Mouse (Mus musculus): ENCODE measurements around the gene Edil3. TPM values are rescaled to one million over a fixed set of nuclear protein-coding genes. Genes with fewer than 3 reads are reported as not detected.

The Edil3 gene
- polyA plus RNA-seq (2016; fragmentation: Nextera tagmentation; extraction: Ambion mirVana), result 7.6 and 9.9 TPM in 2 replicates

GRCm38 (mm10) chr13:88821440-88822331 is at the start of gene Edil3:
TSS of gene Edil3 (plus strand) at chr13:88821472.
- no peaks in the 10 kb centered on the region for H3K9me3 ChIP-seq
- peak; percentile 89 for ATAC-seq (ENCODE audit: insufficient number of reproducible peaks, insufficient read depth, low FRiP score, low TSS enrichment, low read depth)
- H3K27me3 ChIP-seq, result peaks cover 19% of the 10 kb centered on the region
- under 1% methylated on average over 57 of the region's 60 CpGs for WGBS
- peak within 1 kb of the TSS; percentile 68 for H3K4me3 ChIP-seq (replicated peaks)
- no peaks in the 10 kb centered on the region for H3K36me3 ChIP-seq
- peak within 1 kb of the TSS; percentile 95 for H3K4me2 ChIP-seq
- 0 out of 2 replicates have a peak within 1 kb of the TSS, but pooled peaks have one; percentile 1 for H3K27ac ChIP-seq
- H3K4me1 ChIP-seq (replicated peaks), result peaks cover 5% of the 10 kb centered on the region; the same call in 1 of the 2 replicates
- peak within 1 kb of the TSS; percentile 76 for H3K9ac ChIP-seq (replicated peaks)

DNA sequence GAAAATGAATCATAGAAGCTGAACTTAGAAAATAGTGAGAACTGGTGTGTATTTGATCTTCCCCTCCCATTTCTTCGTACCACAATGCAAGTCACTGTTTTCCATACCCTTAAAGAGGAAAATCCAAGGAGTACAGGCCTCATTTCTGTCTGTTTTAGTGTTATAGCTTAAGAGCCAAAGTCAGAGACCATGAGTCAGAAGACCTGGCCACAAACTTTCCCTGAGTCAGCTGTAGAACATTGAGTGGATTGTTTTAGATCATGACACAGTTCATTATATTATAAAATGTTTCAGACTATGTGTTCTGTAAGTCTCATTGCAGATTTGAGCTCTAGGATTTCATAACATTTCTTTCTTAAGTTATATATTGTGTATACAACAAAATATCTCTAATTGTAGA is 22.1 kb upstream of the Edil3 start:
- Histone ChIP-seq H3K9ac (replicated peaks) (no peak overlapping the region), H3K4me3 (replicated peaks) (no peak overlapping the region), H3K9me3 (no peaks in the 10 kb centered on the region), H3K4me1 (replicated peaks) (no peaks in the 10 kb centered on the region), H3K36me3 (no peaks in the 10 kb centered on the region), H3K4me2 (no peak overlapping the region), H3K27me3 (no peaks in the 10 kb centered on the region), H3K27ac (no peak overlapping the region)
- WGBS, result 77% methylated on average over 1 of the region's 1 CpGs
- no peak for ATAC-seq (ENCODE audit: insufficient number of reproducible peaks, insufficient read depth, low FRiP score, low TSS enrichment, low read depth)

DNA sequence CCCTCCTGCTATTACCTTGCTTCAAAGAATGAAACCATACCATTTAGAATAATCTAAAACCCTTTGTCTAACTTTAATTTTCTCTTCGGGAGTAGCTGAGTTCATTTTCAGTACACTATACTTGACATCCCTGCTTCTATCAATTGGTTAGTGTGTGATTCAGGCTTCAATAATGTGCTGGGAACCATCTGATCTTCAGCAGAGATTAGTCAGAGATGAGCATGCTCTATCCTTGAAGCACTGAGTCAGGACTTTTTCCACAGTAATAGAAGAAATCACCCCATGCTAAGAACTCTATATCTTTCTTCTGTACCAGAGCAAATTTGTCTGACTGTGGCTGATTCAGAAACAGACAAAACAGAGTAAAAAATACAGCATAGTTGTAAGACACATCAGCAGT is 20.3 kb upstream of the Edil3 start:
- Histone ChIP-seq H3K9me3 (no peaks in the 10 kb centered on the region), H3K9ac (replicated peaks) (no peak overlapping the region), H3K4me2 (no peak overlapping the region), H3K4me1 (replicated peaks) (no peaks in the 10 kb centered on the region), H3K27ac (no peak overlapping the region), H3K4me3 (replicated peaks) (no peak overlapping the region), H3K27me3 (no peaks in the 10 kb centered on the region), H3K36me3 (no peaks in the 10 kb centered on the region)
- WGBS, result 87% methylated on average over 1 of the region's 1 CpGs
- no peak for ATAC-seq (ENCODE audit: insufficient number of reproducible peaks, insufficient read depth, low FRiP score, low TSS enrichment, low read depth)

DNA sequence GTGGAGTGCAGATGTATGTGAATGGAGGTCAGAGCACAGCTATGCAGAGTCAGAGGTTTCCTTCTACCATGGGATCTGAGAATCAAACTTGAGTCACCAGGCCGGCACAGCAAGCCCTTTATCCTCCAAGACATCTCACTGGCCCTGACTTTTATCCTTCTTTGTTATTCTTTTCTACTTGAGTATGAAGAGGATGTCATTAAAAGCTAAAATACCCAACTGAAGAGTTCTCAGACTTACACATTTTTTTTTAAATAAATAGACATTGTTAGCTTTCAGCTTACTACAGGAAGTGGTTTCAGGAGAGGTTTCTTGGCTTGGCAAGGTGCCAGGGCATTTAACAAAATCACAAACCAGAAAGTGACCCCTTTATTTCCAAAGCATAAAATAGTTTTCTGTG is 15.4 kb upstream of the Edil3 start:
- WGBS, result 64% methylated on average over 1 of the region's 1 CpGs

GRCm38 (mm10) chr13:88806269-88806668 is 15.0 kb upstream of the Edil3 start:
- 91% methylated on average over 3 of the region's 3 CpGs for WGBS
- Histone ChIP-seq H3K27me3 (no peaks in the 10 kb centered on the region), H3K4me2 (no peak overlapping the region), H3K27ac (no peak overlapping the region), H3K4me3 (replicated peaks) (no peak overlapping the region), H3K4me1 (replicated peaks) (no peaks in the 10 kb centered on the region), H3K9ac (replicated peaks) (no peak overlapping the region), H3K9me3 (no peaks in the 10 kb centered on the region), H3K36me3 (no peaks in the 10 kb centered on the region)
- ATAC-seq (ENCODE audit: insufficient number of reproducible peaks, insufficient read depth, low FRiP score, low TSS enrichment, low read depth), result no peak

More for the DNA sequence above, 15.4 kb upstream of the Edil3 start:
- no peaks in the 10 kb centered on the region for H3K36me3 ChIP-seq
- H3K27me3 ChIP-seq, result no peaks in the 10 kb centered on the region
- H3K9me3 ChIP-seq, result no peaks in the 10 kb centered on the region
- H3K4me1 ChIP-seq (replicated peaks), result no peaks in the 10 kb centered on the region
- peak overlapping the region; percentile 66; the same call in 1 of the 2 replicates for H3K27ac ChIP-seq
- no peak overlapping the region for H3K4me2 ChIP-seq
- H3K4me3 ChIP-seq (replicated peaks), result no peak overlapping the region
- ATAC-seq (ENCODE audit: insufficient number of reproducible peaks, insufficient read depth, low FRiP score, low TSS enrichment, low read depth), result no peak
- H3K9ac ChIP-seq (replicated peaks), result no peak overlapping the region

DNA sequence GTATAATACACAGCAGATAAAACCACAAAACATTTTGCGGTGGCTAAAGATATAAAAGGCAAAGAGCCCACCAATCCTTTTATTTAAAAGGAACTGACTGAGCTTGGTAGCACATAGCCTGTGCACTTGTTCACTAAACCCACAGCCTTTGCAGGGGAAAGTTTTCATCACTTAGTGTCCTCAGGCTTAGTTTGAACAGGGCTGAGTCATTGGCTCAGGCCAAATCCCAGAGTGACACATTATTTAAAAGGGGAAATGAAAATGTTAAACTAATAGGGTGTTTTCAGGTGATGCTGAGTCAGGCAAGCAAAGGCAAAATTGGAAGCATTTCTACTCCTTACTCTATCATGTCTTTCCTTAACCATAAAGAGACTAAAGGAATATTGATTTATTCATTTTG is 11.2 kb upstream of the Edil3 start:
- 95% methylated on average over 1 of the region's 1 CpGs for WGBS
- no peak for ATAC-seq (ENCODE audit: insufficient number of reproducible peaks, insufficient read depth, low FRiP score, low TSS enrichment, low read depth)
- Histone ChIP-seq H3K27ac (no peak overlapping the region), H3K9me3 (no peaks in the 10 kb centered on the region), H3K4me2 (no peak overlapping the region), H3K36me3 (no peaks in the 10 kb centered on the region), H3K4me1 (replicated peaks) (no peaks in the 10 kb centered on the region), H3K9ac (replicated peaks) (no peak overlapping the region), H3K4me3 (replicated peaks) (no peak overlapping the region), H3K27me3 (no peaks in the 10 kb centered on the region)

- H3K36me3 ChIP-seq, result no peaks in the 10 kb centered on the region
- H3K9me3 ChIP-seq, result no peaks in the 10 kb centered on the region
- peak overlapping the region; percentile 68 for H3K4me3 ChIP-seq (replicated peaks)
- 0 out of 2 replicates have a peak overlapping the region, but pooled peaks have one; percentile 1 for H3K27ac ChIP-seq
- peaks cover 19% of the 10 kb centered on the region for H3K27me3 ChIP-seq
- no peak for ATAC-seq (ENCODE audit: insufficient number of reproducible peaks, insufficient read depth, low FRiP score, low TSS enrichment, low read depth)
- H3K4me1 ChIP-seq (replicated peaks), result peaks cover 5% of the 10 kb centered on the region; the same call in 1 of the 2 replicates
- peak overlapping the region; percentile 76 for H3K9ac ChIP-seq (replicated peaks)
- 16% methylated on average over 5 of the region's 5 CpGs for WGBS
- H3K4me2 ChIP-seq, result peak overlapping the region; percentile 95
These were observed 475 bp upstream of the Edil3 start for GRCm38 (mm10) chr13:88820686-88821308.

GRCm38 (mm10) chr13:88822332-88822895 is 1.1 kb downstream of the Edil3 start:
- 9% methylated on average over 10 of the region's 10 CpGs for WGBS
- peak overlapping the region; percentile 68 for H3K4me3 ChIP-seq (replicated peaks)
- H3K4me1 ChIP-seq (replicated peaks), result peaks cover 5% of the 10 kb centered on the region; the same call in 1 of the 2 replicates
- H3K4me2 ChIP-seq, result peak overlapping the region; percentile 95
- no peak overlapping the region for H3K27ac ChIP-seq
- H3K27me3 ChIP-seq, result peaks cover 19% of the 10 kb centered on the region
- H3K9me3 ChIP-seq, result no peaks in the 10 kb centered on the region
- no peak for ATAC-seq (ENCODE audit: insufficient number of reproducible peaks, insufficient read depth, low FRiP score, low TSS enrichment, low read depth)
- peak overlapping the region; percentile 76 for H3K9ac ChIP-seq (replicated peaks)
- no peaks in the 10 kb centered on the region for H3K36me3 ChIP-seq

DNA sequence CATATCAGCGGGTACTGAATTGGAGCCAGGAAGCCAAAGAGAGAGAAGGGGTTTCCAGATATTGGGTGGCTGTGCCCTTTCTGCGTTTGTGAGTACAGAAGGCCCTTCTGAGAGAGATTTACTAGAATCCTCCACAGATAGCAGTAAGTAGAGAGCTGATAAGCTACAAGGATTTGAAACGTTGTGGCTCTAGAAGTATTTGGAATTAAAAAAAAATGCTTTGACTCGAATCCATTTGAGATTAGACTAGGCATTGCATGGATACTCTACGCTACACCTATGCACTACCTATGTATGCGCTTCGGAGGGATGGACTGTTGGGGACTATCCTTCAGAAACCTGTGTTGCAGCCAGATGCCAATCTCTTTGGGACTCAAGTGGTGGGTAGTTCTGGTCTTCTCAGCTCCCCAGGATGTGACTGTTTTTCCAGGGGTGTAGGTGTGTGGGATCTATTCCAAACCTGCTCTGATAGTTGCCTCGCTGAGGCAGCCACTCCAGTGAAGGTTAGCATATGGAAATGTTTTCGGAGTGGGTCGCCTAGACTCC is 1.8 kb downstream of the Edil3 start:
- Histone ChIP-seq H3K9ac (replicated peaks) (no peak overlapping the region), H3K4me1 (replicated peaks) (peaks cover 5% of the 10 kb centered on the region; the same call in 1 of the 2 replicates), H3K4me2 (peak overlapping the region; percentile 95), H3K27ac (no peak overlapping the region), H3K4me3 (replicated peaks) (peak overlapping the region; percentile 68), H3K27me3 (peaks cover 19% of the 10 kb centered on the region), H3K36me3 (no peaks in the 10 kb centered on the region), H3K9me3 (no peaks in the 10 kb centered on the region)
- 13% methylated on average over 10 of the region's 10 CpGs for WGBS
- 0 out of 2 replicates have a peak, but pooled peaks have one; percentile 23 for ATAC-seq (ENCODE audit: insufficient number of reproducible peaks, insufficient read depth, low FRiP score, low TSS enrichment, low read depth)

DNA sequence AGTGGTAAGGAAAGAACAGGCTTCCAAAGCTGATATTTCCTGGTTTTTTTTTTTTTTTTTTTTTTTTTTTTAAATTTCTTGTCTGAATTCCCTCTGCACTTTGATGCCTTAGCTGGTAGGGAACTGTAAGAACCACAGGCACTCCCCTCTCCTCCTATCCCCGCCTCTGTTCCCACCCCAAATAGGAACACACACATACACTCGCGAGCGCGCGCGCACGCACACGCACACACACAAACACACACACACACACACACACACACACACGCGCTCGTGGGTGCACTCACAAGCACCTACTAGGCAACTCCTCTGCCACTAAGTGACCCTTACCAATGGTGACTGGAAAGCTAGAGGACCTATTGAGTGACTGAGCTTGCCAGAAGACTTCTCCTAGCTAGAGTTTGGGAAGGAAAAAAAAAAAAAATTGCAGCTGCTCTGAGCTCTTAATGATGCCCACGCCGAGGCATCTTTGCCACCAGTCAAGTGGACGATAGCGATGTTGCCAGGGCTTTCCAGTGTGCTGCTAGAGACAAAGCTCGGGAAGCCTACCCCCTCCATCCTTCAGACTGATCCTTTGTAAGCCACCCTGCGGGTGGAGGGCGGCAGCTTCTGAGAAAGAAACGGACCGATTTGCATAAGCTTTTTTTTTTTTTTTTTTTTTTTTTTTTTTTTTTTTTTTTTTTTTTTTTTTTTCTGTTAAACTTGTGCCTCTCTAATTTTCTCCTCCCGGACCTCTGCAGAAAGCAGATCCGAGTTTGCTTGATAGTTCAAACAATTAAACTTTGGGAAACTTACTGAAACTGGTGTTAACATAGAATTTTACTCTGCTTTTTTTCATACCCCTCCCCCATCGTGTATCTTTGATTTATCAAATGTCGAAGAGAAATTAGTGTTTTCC is 2.5 kb downstream of the Edil3 start:
- Histone ChIP-seq H3K27me3 (peaks cover 19% of the 10 kb centered on the region), H3K4me3 (replicated peaks) (peak overlapping the region; percentile 68), H3K4me2 (peak overlapping the region; percentile 95), H3K9ac (replicated peaks) (peak overlapping the region; percentile 50), H3K4me1 (replicated peaks) (peaks cover 5% of the 10 kb centered on the region; the same call in 1 of the 2 replicates), H3K36me3 (no peaks in the 10 kb centered on the region), H3K9me3 (no peaks in the 10 kb centered on the region), H3K27ac (no peak overlapping the region)
- WGBS, result 1% methylated on average over 25 of the region's 25 CpGs
- 0 out of 2 replicates have a peak, but pooled peaks have one; percentile 12 for ATAC-seq (ENCODE audit: insufficient number of reproducible peaks, insufficient read depth, low FRiP score, low TSS enrichment, low read depth)

All from limb, embryonic 12.5 days (tissue).